Mouse (Mus musculus) cortical plate, adult 2 months (tissue): Measurements from ENCODE around the gene Arhgef11. TPM values are rescaled to one million over a fixed set of nuclear protein-coding genes. Genes with fewer than 3 reads are reported as not detected.
A peak's percentile ranks its signal among the peaks of the same experiment; 100 is the strongest.

Experiments used
- H3K27ac ChIP-seq: fragments of 200-500 bp; 2 replicates; pipeline ENCODE4 v1.5.1; 2012; ENCODE audit warnings: low read length, control low read depth, inconsistent platforms; ENCODE audit not compliant: insufficient read depth
- H3K4me1 ChIP-seq: fragments of 200-500 bp; 2 replicates; pipeline ENCODE4 v1.6.1; 2011; ENCODE audit warnings: low read length; ENCODE audit not compliant: control insufficient read depth, insufficient read depth
- H3K4me3 ChIP-seq: fragments of 200-500 bp; 2 replicates; pipeline ENCODE4 v1.5.1; 2011; ENCODE audit warnings: mild to moderate bottlenecking, low read length, control low read depth; ENCODE audit not compliant: insufficient read depth
- CTCF ChIP-seq: fragments of 200-500 bp; IDR thresholded peaks from 2 replicates; pipeline ENCODE4 v1.5.1; 2011; ENCODE audit warnings: mild to moderate bottlenecking, control low read depth, low read length; ENCODE audit not compliant: insufficient read depth; ENCODE audit errors: extremely low read depth
- POLR2A ChIP-seq: fragments of 200-500 bp; IDR thresholded peaks from 2 replicates; pipeline ENCODE4 v1.6.1; 2011; ENCODE audit warnings: mild to moderate bottlenecking, low read length, control low read depth; ENCODE audit not compliant: insufficient read depth; ENCODE audit errors: extremely low read depth
- polyA plus RNA-seq: library from polyadenylated mRNA; depleted of rRNA; stranded (reverse); fragments of >200 nt; gene quantifications from 2 replicates; pipeline ENCODE4 v1.2.3, GENCODE M21; 2012

Gene Arhgef11
- polyA plus RNA-seq, 1 experiment: 36.0 TPM

DNA sequence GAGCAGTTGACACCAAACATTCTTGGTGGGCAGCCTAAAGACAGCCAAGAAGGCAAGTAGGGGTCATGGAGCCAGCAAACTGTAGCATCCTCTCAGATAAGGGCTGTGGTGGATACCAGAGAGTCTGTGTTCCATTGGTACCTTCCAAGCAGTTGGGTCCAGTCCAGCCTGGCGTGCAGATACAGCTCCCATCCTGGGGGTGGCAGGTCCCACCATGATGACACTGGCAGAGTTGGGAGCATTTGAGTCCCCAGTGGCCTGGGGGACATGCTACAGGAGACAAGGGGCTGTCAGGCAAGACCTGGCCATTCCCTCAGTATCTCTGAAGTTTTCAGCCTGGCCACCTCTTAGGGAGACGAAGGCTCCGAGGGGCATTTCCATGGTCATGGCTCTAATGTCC is 135.2 kb downstream of the Arhgef11 start:
- no peaks in the 10 kb centered on the region for H3K4me1 ChIP-seq
- H3K27ac ChIP-seq: no peak overlapping the region
- TF ChIP-seq POLR2A (no peak), CTCF (no peak)
- no peak overlapping the region for H3K4me3 ChIP-seq

DNA sequence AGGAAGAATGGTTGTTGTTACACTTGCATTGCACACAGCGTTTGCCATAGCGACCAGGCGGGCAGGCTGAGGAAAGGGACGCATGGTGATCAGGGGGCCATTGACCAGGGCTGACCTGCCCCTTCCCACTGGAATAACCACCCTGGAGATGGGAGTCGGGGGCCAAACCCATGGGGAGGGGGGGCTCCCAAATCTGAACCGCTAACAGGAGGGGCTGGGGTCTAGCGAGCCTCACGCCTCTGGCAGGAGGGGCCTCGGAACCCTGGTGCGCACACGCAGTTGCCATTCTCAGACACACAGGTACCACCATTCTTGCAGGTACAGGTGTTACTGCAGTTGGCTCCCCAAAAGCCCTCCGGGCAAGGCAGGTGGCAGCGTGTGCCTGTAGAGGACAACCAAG is 136.5 kb downstream of the Arhgef11 start:
- no peak for TF ChIP-seq CTCF
- TF ChIP-seq POLR2A: no peak
- no peaks in the 10 kb centered on the region for H3K4me1 ChIP-seq
- no peak overlapping the region for H3K27ac ChIP-seq
- no peak overlapping the region for H3K4me3 ChIP-seq

DNA sequence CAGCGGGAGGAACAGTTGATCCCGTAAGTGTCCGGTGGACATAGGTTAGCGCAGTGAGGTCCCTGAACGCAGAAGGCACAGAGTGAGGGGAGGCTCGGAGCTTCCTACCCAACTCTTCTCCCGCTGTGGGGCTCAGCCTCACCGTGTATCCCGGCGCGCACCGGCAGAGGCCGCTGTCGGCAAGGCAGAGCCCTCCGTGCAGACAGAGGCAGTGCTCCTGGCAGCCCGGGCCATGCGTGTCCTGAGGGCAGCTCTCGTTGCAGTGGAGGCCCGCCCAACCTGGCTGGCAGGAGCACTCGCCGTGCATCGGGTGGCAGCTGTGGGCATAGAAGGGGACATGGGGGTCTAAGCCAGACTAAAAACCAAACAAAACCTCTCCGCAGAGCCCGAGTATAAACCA is 138.6 kb downstream of the Arhgef11 start:
- Histone ChIP-seq H3K4me3 (no peak overlapping the region), H3K4me1 (no peaks in the 10 kb centered on the region), H3K27ac (no peak overlapping the region)
- TF ChIP-seq CTCF (peak; percentile 86), POLR2A (no peak)

DNA sequence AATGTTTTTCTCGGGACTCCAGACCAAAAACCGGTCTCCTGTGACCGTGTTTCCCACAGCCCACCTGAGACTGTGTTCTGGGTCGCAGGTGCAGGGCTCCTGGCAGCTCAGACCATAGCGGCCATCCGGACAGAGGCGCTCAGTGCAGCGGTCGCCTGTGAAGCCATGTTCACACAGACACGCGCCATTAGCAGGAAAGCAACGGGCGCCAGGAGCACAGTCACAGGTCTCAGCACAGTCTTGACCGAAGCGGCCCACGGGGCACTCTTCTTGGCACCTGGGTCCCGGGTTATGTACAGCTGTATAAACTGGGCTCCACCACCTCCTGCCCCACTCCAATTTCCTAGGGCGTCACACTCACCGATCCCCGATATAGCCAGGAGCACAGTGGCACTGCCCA is 139.1 kb downstream of the Arhgef11 start:
- Histone ChIP-seq H3K27ac (no peak overlapping the region), H3K4me3 (no peak overlapping the region), H3K4me1 (no peaks in the 10 kb centered on the region)
- TF ChIP-seq POLR2A (no peak), CTCF (no peak)

DNA sequence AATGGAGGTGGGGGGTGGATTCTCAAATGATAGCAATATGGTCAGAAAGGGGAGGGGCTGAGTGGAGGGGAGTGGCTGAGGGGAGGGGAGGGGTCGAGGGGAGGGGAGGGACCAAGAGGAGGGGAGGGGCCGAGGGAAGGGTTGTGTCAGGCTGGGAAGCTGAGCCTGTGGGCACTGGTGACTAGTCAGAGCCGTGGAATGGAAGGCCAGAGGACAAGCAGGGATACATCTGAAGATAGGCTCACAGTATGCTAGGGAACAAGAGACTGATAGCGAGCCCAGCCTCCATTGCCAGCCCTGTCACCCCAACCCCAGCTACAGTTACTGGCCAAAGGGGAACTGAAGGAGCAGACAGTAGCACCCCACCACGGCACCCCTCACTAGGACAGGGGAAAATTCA is 141.3 kb downstream of the Arhgef11 start:
- Histone ChIP-seq H3K4me1 (no peaks in the 10 kb centered on the region), H3K4me3 (no peak overlapping the region), H3K27ac (no peak overlapping the region)
- TF ChIP-seq CTCF (no peak), POLR2A (no peak)

DNA sequence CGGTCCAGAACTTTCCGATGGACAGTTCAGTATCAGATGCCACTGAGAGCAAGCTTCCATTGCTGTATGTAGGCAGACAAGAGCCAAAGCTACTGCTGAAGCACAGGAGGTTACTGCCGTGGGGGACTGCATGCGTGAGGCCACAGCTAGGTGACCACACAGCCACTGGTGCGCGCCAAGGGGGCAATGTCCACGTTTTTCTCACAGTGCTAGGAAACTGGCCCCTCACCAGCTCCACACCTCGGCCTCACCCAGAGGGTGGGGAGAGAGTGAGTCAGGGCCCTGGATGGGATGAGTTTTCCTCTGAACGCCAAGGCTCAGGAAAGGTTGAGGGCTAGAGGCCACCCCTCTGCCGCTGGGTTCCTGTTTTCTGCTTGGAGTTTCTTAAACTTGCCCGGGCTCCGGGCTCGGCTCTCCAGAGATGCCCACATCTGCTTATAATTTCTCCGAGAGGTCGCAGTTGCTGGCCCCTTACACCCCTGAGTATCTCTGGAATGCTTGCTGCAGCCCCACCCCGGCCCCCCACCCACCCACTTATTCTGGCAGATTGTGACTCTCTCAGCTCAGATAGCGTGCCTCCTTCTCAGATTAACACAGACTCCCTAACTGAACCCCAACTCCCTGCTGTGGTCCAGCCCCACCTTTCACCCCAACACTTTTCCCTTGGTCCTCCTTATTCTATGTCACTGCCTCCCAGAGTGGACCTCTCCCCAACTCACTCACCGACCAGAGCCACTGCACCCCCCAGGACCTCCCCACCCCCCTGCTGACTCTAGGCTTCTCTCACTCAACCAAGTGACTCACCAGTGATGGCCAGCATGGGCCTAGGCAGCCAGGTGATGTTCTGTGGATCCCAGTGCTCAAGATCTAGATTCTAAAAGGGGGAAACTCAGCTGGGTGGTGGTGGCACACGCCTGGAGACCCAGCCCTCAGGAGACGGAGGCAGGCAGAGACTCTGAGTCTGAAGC is 144.3 kb downstream of the Arhgef11 start:
- H3K4me3 ChIP-seq: no peak overlapping the region
- no peaks in the 10 kb centered on the region for H3K4me1 ChIP-seq
- TF ChIP-seq CTCF: no peak
- H3K27ac ChIP-seq: no peak overlapping the region

DNA sequence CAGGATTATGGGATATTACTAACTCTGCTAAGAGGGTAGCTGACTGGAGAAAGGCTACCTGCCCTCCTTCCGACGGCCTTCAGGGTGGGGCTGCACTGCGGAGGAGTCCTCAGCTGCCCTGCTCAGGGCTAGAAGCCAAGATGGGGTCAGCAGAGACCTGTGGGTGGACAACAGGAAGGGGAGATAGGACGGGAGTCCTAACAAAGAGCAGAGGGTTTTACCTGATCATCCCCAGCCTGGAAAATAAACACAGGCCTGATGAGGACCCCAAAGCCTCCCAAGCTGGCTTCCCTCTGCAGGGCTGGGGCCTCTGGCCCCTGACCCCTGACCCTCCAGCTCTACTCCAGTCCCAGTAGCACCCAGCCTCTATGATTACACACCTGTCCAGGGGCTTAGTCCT is 145.8 kb downstream of the Arhgef11 start:
- no peak for TF ChIP-seq CTCF
- TF ChIP-seq POLR2A: no peak
- Histone ChIP-seq H3K4me1 (no peaks in the 10 kb centered on the region), H3K27ac (no peak overlapping the region), H3K4me3 (no peak overlapping the region)

DNA sequence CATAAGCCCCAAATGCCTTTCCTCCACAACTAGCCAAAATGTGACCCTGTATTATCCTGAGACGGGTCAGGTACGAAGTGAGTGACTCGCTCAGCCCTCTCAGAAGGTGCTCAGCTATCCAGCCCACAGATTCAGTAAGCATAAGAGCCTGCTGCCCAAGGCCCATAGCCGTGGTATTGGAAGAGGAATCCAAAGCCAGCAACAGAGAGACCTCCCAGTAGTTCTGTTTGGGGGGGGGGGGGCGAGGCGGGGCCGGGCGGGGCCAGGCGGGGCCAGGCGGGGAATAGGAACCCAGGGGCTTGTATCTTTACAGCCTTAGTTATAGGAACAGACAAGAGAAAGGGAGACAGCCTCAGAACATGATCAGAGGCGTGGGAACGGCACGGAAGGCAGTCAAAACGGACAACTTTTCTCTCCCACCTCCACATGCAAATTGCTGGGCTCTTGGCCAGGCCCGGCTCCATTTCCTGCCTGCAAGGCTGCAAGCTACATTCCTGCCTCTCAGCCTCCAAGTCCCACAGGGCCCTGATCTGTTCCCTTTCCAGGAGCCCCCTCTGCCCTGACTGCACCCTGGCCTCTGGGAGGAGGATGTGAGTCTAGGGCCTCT is 146.4 kb downstream of the Arhgef11 start:
- no peak overlapping the region for H3K4me3 ChIP-seq
- no peak overlapping the region for H3K27ac ChIP-seq

DNA sequence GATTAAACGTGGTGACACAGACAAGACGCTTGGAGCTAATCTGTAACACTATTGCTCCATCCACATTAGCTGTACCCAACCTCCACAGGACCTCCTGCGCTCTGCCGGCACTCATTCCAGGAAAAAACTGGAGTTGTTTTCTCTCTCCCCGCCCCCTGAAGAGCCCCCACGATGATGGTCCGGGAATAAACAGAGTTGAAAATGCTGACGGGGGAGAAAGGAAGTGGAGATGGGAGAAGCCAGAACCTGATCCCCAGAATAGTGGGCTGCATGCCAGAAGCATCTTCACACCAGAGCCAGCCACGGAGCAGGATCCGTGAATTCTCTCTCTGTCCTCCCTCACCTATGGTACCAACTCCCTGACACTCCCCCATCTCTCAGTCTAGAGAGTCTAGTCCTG is 147.1 kb downstream of the Arhgef11 start:
- H3K4me3 ChIP-seq: no peak overlapping the region
- TF ChIP-seq CTCF (no peak), POLR2A (no peak)
- H3K4me1 ChIP-seq: no peaks in the 10 kb centered on the region
- H3K27ac ChIP-seq: no peak overlapping the region

More for the DNA sequence above, 146.4 kb downstream of the Arhgef11 start:
- TF ChIP-seq CTCF (no peak), POLR2A (no peak)
- H3K4me1 ChIP-seq: no peaks in the 10 kb centered on the region

DNA sequence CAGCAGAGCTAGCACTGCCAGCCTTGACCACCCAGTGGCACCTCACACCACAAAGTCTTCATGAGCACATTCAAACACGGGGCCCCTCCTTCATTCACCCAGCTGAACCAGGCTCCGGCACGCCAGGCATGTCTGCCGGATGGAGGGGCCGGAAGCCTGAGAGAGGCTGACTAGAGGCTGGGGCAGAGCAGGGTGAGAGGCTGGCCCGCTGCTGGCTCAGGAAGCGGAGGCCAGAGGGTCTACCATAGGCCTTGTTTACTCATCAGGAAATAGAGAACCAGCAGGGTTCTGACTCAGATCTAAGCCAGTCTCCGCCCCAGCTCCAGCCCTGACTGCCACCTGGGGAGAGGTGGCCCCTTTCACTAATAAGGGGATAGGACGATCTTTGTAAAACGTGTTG is 147.7 kb downstream of the Arhgef11 start:
- peak overlapping the region; percentile 28; the same call in 1 of the 2 replicates for H3K27ac ChIP-seq
- H3K4me3 ChIP-seq: no peak overlapping the region
- TF ChIP-seq POLR2A (no peak), CTCF (no peak)
- H3K4me1 ChIP-seq: no peaks in the 10 kb centered on the region
